Mouse (Mus musculus) T-helper 2 cell (primary cell): ENCODE results near the gene Lrrc2.

ENCODE experiments used
- in situ Hi-C: fragments of 300-600 bp; cut with MboI, MseI; formaldehyde crosslinking; loops from one replicate; pipeline ENCODE4 v1.15.1; 2025; ENCODE audit warnings: high pct_unique_total_duplicates

The Lrrc2 gene

GRCm38 (mm10) chr9:110951397-110951796 is at the start of gene Lrrc2:
TSS of gene Lrrc2 (plus strand) at chr9:110951545.
- in situ Hi-C loops: no loop called here

- in situ Hi-C loops: no loop called here
These were observed 49.1 kb upstream of the Lrrc2 start for GRCm38 (mm10) chr9:110902271-110902670.

GRCm38 (mm10) chr9:110907201-110907837 is 44.0 kb upstream of the Lrrc2 start:
- in situ Hi-C loops: no loop called here

GRCm38 (mm10) chr9:110907838-110908630 is 43.3 kb upstream of the Lrrc2 start:
- in situ Hi-C loops: no loop called here

GRCm38 (mm10) chr9:110908631-110909016 is 42.7 kb upstream of the Lrrc2 start:
- in situ Hi-C loops: no loop called here

- in situ Hi-C loops: no loop called here
These were observed 41.9 kb upstream of the Lrrc2 start for GRCm38 (mm10) chr9:110909371-110909967.

- in situ Hi-C loops: no loop called here
These were observed 36.6 kb upstream of the Lrrc2 start for GRCm38 (mm10) chr9:110914631-110915236.

- in situ Hi-C loops: no loop called here
These were observed 35.9 kb upstream of the Lrrc2 start for GRCm38 (mm10) chr9:110915466-110915865.

- in situ Hi-C loops: no loop called here
These were observed 34.6 kb upstream of the Lrrc2 start, which contains the start of gene Fam240a for GRCm38 (mm10) chr9:110916786-110917185. TSS of gene Fam240a (minus strand) at chr9:110916861.

GRCm38 (mm10) chr9:110920665-110921419 is 30.5 kb upstream of the Lrrc2 start:
- in situ Hi-C loops: no loop called here

GRCm38 (mm10) chr9:110922759-110923158 is 28.6 kb upstream of the Lrrc2 start:
- in situ Hi-C loops: no loop called here

GRCm38 (mm10) chr9:110931573-110931972 is 19.8 kb upstream of the Lrrc2 start:
- in situ Hi-C loops: no loop called here

- in situ Hi-C loops: no loop called here
These were observed 17.4 kb upstream of the Lrrc2 start for GRCm38 (mm10) chr9:110933850-110934437.

GRCm38 (mm10) chr9:110935941-110936340 is 15.4 kb upstream of the Lrrc2 start:
- in situ Hi-C loops: no loop called here

- in situ Hi-C loops: no loop called here
These were observed 13.5 kb upstream of the Lrrc2 start for GRCm38 (mm10) chr9:110937506-110938490.

- in situ Hi-C loops: no loop called here
These were observed 7.1 kb upstream of the Lrrc2 start for GRCm38 (mm10) chr9:110944265-110944664.

- in situ Hi-C loops: no loop called here
These were observed 6.0 kb upstream of the Lrrc2 start for GRCm38 (mm10) chr9:110945343-110945742.

- in situ Hi-C loops: no loop called here
These were observed 5.4 kb upstream of the Lrrc2 start, which contains the start of gene Tdgf1 for GRCm38 (mm10) chr9:110945926-110946325. TSS of gene Tdgf1 (minus strand) at chr9:110946158.

GRCm38 (mm10) chr9:110946548-110947044 is 4.7 kb upstream of the Lrrc2 start:
- in situ Hi-C loops: no loop called here

GRCm38 (mm10) chr9:110947261-110947661 is 4.1 kb upstream of the Lrrc2 start:
- in situ Hi-C loops: no loop called here
